Mouse (Mus musculus): ENCODE data around the gene Tmem44. TPM values are rescaled to one million over a fixed set of nuclear protein-coding genes. Genes with fewer than 3 reads are reported as not detected.

The Tmem44 gene
- polyA plus RNA-seq, 1 experiment from 2014 or later, result 19.1 TPM

DNA sequence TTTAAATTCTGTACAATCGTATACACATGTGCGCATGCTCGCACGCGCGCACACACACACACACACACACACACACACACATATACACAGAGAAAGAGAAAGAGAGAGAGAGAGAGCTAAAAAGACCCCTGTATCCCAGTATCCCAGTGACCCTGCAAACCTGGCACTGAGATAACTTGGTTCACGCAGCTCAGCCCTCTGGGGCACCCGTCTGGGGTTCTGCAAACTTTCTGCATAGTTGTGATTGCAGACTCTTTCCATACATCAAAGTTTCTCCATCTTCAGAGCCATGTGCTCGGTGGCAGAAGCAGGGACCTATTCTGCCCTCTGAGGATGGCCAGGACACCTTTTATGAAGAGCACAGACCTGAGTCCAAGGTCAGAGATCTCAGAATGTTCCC is 33.6 kb downstream of the Tmem44 start:
- no peak overlapping the region for H3K27ac ChIP-seq (replicated peaks)
- H3K4me1 ChIP-seq, result peaks cover 32% of the 10 kb centered on the region
- no peak overlapping the region for H3K9ac ChIP-seq
- no peaks in the 10 kb centered on the region for H3K9me3 ChIP-seq (replicated peaks)
- no peak overlapping the region for H3K4me2 ChIP-seq (replicated peaks)
- no peaks in the 10 kb centered on the region; the same call in 1 of the 2 replicates for H3K36me3 ChIP-seq
- no peak for ATAC-seq (ENCODE audit: insufficient number of reproducible peaks, low FRiP score, low TSS enrichment, low read depth)
- 93% methylated on average over 9 of the region's 9 CpGs for WGBS
- H3K4me3 ChIP-seq (replicated peaks), result no peak overlapping the region
- H3K27me3 ChIP-seq, result no peaks in the 10 kb centered on the region

DNA sequence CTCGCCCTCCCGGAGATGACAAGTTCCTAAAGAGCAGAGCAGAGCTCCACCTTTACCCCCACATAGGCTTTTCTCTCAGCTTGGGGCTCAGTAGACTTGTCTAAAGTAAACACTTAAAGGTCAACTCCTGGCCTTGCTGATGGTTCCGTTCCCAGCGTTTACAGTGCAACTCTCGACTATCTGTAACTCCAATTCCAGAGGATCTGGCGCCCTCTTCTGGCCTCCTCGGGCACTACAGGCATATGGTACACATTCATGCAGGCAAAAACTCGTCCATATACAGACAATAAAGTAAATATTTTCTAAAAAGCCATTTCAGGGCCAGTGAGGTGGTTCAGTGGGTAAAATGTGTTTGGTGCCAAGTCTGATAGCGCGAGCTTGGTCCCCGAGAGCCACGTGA is 35.2 kb downstream of the Tmem44 start:
- no peaks in the 10 kb centered on the region; the same call in 1 of the 2 replicates for H3K36me3 ChIP-seq
- H3K4me3 ChIP-seq (replicated peaks), result no peak overlapping the region
- H3K27me3 ChIP-seq, result no peaks in the 10 kb centered on the region
- no peak overlapping the region for H3K4me2 ChIP-seq (replicated peaks)
- peaks cover 42% of the 10 kb centered on the region for H3K4me1 ChIP-seq
- no peaks in the 10 kb centered on the region for H3K9me3 ChIP-seq (replicated peaks)
- no peak overlapping the region for H3K9ac ChIP-seq
- no peak for ATAC-seq (ENCODE audit: insufficient number of reproducible peaks, low FRiP score, low TSS enrichment, low read depth)
- no peak overlapping the region for H3K27ac ChIP-seq (replicated peaks)
- WGBS, result 73% methylated on average over 12 of the region's 12 CpGs

DNA sequence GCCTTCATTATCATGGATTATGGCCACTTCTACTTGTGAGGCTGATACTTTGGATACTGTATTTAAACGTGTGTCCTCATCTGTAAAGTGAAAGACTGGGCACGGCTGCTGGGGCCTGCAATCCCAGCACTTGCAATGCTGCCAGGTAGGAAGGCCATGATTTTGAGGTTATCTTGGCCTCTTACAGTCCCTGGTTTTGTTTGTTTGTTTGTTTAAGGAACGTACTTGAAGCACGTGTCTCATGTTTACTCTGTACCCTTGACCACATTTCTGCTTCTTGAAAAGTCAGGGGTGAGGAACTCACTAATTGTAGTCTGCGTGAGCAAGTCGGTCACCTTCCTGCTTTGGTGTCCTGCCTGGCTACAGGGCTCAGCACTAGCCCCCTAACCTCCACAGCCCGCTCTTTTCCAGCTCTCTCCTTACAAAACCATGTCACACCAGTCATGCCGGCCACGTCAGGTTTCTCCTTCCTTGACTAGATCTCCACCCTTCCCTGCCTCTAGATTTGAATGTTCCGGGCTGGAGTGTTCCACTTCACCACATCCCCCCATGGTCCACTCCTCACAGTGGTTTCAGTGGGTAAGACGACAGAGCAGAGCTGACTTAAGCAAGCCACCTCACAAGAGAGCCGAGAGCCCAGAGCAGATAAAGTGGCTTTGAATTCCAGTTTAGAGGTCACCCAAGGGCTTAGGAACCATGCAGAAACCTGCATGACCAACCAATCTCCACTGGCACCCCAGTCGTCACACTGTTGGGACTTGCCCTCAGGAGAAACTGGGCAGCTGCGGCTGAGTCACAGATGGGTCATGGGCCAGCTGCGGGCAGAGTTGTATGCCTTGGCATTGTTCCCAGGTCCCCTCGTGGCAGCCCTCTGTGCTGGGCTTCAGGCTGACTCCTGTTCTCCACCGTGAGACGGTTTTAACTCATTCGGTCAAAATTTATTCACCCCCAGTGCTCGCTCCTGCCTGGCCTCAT is 37.3 kb downstream of the Tmem44 start:
- H3K27ac ChIP-seq (replicated peaks), result peak overlapping the region; percentile 35; the same call in 1 of the 2 replicates

DNA sequence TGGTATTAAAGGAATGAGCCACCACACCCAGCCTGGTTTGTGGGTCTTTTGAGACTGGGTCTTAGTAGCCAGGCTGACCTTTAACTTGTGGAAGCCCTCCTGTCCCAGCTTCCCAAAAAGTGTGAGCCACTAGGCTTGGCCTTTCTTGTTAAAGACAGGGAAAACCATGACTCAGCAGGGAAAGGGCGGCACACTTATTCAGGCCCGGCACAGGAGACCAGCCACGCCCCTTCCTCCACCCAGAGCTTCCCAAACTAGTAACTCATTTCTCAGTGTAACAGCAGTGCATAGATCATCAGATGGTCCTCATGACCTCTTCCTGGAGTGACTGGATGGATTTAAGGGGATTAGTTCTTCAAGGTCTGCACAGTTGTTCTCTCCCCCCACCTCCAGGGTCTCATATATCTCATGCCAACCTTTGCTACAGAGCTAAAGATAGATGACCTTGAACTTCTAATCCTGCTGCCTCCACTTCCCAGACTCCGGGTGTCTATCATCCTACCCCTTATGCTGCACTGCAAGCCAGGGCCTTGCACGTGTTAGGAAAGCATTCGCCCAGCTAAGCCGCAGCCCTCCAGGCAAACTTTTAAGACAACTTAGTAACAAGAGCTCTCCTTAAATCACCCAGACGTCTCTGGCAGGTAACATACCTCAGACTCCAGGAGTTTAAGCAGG is 38.1 kb downstream of the Tmem44 start:
- no peak overlapping the region for H3K9ac ChIP-seq
- no peaks in the 10 kb centered on the region for H3K9me3 ChIP-seq (replicated peaks)
- WGBS, result 34% methylated on average over 8 of the region's 8 CpGs
- ATAC-seq (ENCODE audit: insufficient number of reproducible peaks, low FRiP score, low TSS enrichment, low read depth), result peak; percentile 40
- no peak overlapping the region for H3K4me2 ChIP-seq (replicated peaks)
- H3K27ac ChIP-seq (replicated peaks), result no peak overlapping the region; the same call in 1 of the 2 replicates
- no peaks in the 10 kb centered on the region; the same call in 1 of the 2 replicates for H3K36me3 ChIP-seq
- H3K27me3 ChIP-seq, result no peaks in the 10 kb centered on the region
- no peak overlapping the region for H3K4me3 ChIP-seq (replicated peaks)
- H3K4me1 ChIP-seq, result peaks cover 29% of the 10 kb centered on the region

More for the DNA sequence above, 37.3 kb downstream of the Tmem44 start:
- Histone ChIP-seq H3K9ac (no peak overlapping the region), H3K9me3 (replicated peaks) (no peaks in the 10 kb centered on the region), H3K4me2 (replicated peaks) (no peak overlapping the region), H3K27me3 (no peaks in the 10 kb centered on the region), H3K4me1 (peaks cover 36% of the 10 kb centered on the region), H3K4me3 (replicated peaks) (no peak overlapping the region), H3K36me3 (no peaks in the 10 kb centered on the region; the same call in 1 of the 2 replicates)
- 59% methylated on average over 20 of the region's 20 CpGs for WGBS
- ATAC-seq (ENCODE audit: insufficient number of reproducible peaks, low FRiP score, low TSS enrichment, low read depth), result 0 out of 2 replicates have a peak, but pooled peaks have one; percentile 5

DNA sequence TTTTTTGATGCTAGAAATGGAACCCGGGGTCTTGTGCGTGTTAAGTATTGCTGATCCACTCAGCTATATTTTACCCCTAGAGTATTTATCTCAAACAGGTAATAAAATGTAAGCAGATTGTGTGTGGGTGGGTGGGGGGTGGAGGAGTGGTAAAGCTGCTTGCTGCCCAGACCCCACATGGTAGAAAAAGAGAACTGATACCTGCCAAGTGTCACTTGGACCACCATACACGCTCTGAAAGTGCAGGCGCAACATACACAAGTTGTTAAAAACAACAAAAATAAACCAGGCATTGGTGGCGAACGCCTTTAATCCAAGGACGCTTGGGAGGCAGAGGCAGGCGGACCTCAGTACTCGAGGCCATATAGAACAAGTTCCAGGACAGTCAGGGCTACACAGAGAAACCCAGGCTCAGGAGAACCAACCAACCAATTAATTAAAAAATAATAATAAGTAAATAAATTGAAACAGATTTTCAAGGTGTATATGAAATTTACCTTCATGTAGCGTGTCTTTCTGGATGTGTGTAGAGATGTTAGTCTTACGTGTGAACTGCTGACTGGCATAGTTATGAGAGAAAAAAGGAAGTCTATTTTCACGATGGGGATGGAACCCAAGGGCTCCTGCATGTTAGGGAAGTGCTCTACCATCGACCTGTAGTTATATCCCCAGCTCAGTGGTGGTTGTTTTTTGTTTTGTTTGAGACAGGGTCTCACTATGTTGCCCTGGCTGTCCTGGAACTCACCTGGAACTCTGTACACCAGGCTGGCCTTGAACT is 38.9 kb downstream of the Tmem44 start:
- Histone ChIP-seq H3K4me1 (peaks cover 29% of the 10 kb centered on the region), H3K27me3 (no peaks in the 10 kb centered on the region), H3K4me2 (replicated peaks) (peak overlapping the region; percentile 67), H3K9me3 (replicated peaks) (no peaks in the 10 kb centered on the region), H3K9ac (no peak overlapping the region), H3K27ac (replicated peaks) (peak overlapping the region; percentile 88; the same call in 1 of the 2 replicates), H3K36me3 (no peaks in the 10 kb centered on the region; the same call in 1 of the 2 replicates), H3K4me3 (replicated peaks) (peak overlapping the region; percentile 70)
- WGBS, result 79% methylated on average over 13 of the region's 13 CpGs
- ATAC-seq (ENCODE audit: insufficient number of reproducible peaks, low FRiP score, low TSS enrichment, low read depth), result no peak

DNA sequence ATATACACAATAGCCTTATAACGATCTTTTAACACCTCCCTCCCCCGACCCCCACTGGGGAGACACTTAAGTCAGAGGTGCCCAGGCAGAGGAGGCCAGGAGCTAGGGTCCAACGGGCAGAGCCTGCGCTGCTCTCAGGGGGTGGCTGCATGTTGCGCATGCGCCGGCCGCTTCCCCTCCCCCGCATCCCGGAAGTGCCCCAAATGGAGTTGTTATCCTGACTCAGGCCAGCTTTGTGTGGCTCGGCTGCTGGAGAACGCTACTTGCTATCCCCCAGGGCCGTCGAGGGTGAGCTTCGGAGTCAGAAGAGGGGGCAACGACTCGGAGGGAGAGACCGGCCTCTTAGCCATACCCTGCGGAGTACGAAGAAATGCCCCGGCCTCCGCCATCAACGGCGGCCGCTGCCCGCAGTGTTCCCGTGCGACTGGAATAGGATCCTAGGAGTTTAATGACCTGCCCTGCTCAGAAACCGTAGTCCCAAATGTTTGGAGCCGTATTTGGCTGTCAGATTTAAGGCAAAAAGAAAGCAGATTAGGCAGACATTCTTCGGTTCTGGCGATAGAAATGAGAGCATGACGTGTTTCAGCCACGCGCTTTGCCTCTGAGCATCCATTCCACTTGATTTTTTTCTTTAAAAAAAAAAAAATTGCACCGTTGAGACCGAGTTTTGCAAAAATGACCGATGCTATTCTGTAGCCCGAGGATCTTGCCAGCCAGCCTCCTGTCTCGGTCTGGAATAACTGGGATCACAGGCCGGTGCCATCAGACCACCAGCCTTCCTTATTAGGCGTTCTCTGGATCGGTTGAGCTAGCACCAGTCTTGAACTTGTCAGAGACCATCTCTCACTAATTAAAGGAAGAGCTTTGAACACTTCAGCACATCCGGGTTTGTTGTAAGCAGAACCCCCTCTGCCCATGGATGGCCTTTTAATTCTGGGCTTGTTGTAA is 39.9 kb downstream of the Tmem44 start:
- Histone ChIP-seq H3K27me3 (no peaks in the 10 kb centered on the region), H3K4me1 (peaks cover 29% of the 10 kb centered on the region), H3K4me3 (replicated peaks) (peak overlapping the region; percentile 70), H3K27ac (replicated peaks) (peak overlapping the region; percentile 88), H3K36me3 (no peaks in the 10 kb centered on the region; the same call in 1 of the 2 replicates), H3K9ac (peak overlapping the region; percentile 62), H3K4me2 (replicated peaks) (peak overlapping the region; percentile 67), H3K9me3 (replicated peaks) (no peaks in the 10 kb centered on the region)
- WGBS, result 3% methylated on average over 44 of the region's 44 CpGs
- peak; percentile 78 for ATAC-seq (ENCODE audit: insufficient number of reproducible peaks, low FRiP score, low TSS enrichment, low read depth)

DNA sequence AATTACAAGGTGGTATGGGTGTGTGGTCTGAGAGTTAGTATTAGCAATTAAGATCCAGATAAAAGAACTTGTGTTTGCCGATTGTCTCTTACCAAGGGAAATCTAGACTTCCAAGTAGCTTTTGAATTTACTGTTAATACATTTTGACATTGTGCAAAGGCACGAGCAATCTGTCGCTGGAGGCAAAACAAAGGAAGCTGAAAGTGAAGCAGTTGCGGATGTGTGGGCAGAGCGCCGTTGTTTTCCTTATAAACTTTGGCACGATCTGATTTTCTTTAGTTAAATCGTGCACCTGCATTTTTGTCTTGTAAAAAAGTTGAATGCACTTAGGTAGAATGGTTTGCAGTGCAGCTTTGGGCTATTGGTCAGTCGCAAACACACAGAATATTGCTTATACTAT is 40.6 kb downstream of the Tmem44 start:
- WGBS, result 36% methylated on average over 9 of the region's 9 CpGs
- Histone ChIP-seq H3K27ac (replicated peaks) (peak overlapping the region; percentile 88), H3K36me3 (no peaks in the 10 kb centered on the region), H3K9ac (0 out of 2 replicates have a peak overlapping the region, but pooled peaks have one; percentile 62), H3K4me2 (replicated peaks) (peak overlapping the region; percentile 67), H3K9me3 (replicated peaks) (no peaks in the 10 kb centered on the region), H3K27me3 (no peaks in the 10 kb centered on the region), H3K4me1 (peaks cover 29% of the 10 kb centered on the region), H3K4me3 (replicated peaks) (peak overlapping the region; percentile 70)
- no peak for ATAC-seq (ENCODE audit: insufficient number of reproducible peaks, low FRiP score, low TSS enrichment, low read depth)

DNA sequence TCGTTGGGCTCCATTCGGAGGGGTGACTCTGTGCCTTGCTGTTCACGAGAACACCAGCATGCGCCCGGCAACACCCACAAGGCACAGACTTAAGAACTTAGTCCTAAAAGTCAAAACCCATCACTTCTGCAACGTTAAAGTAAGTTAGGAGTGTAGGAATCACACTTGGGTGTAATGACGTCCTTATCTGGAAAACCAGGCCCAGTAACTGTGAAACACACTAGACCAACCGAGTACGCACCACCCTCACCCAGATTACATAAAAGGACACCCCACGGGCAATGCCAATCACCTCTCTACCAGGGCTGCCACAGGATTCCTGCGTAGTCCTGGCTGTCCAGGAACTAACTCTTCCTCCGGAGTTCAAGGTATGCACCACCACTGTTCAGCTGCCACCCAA is 41.3 kb downstream of the Tmem44 start:
- Histone ChIP-seq H3K4me1 (peaks cover 29% of the 10 kb centered on the region), H3K27ac (replicated peaks) (no peak overlapping the region), H3K36me3 (no peaks in the 10 kb centered on the region), H3K4me3 (replicated peaks) (no peak overlapping the region), H3K9me3 (replicated peaks) (no peaks in the 10 kb centered on the region), H3K9ac (no peak overlapping the region), H3K27me3 (no peaks in the 10 kb centered on the region), H3K4me2 (replicated peaks) (no peak overlapping the region)
- 90% methylated on average over 12 of the region's 12 CpGs for WGBS
- ATAC-seq (ENCODE audit: insufficient number of reproducible peaks, low FRiP score, low TSS enrichment, low read depth), result no peak

DNA sequence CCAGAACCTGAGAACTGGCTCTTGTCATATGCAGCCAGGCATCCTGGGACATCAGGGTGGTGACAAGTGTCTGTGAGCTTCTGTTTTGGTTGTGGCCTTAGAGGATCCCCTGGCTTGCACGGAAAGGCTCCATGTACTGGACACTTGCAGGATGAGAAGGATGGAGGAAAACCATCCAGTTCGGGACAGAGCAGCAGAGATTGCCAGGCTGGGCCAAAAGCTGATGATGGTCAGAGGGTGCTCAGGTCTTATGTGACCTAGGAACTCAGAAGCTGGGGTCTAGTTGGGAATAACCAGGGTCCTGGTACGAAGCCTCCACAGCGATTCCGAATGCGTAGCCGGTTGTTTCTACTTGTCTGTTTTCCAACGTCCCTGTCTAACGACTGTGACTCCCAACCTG is 41.9 kb downstream of the Tmem44 start:
- H3K4me1 ChIP-seq, result peaks cover 32% of the 10 kb centered on the region
- H3K4me3 ChIP-seq (replicated peaks), result no peak overlapping the region
- no peaks in the 10 kb centered on the region for H3K36me3 ChIP-seq
- H3K9me3 ChIP-seq (replicated peaks), result no peaks in the 10 kb centered on the region
- no peaks in the 10 kb centered on the region for H3K27me3 ChIP-seq
- H3K4me2 ChIP-seq (replicated peaks), result no peak overlapping the region
- ATAC-seq (ENCODE audit: insufficient number of reproducible peaks, low FRiP score, low TSS enrichment, low read depth), result no peak
- no peak overlapping the region for H3K27ac ChIP-seq (replicated peaks)
- WGBS, result 93% methylated on average over 9 of the region's 9 CpGs
- no peak overlapping the region for H3K9ac ChIP-seq

DNA sequence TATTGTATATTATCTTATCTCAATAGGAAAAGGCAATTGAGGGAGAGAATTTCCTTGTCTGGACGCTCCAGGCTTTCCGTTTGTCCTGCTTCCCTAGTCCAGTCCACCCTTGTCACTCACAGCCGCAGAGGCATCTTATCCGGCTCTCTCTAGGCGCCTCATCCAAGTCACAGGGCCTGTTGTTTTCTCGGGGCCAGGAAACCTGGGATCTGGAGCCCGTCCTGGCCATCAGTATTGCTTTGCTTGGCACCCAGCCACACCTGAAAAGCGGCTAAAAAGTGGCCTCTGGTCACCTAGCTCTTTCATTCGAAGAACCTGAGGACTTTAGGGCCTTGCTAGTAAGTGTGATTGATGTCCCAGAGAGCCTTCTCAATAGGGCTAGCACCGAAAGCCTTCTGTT is 43.5 kb downstream of the Tmem44 start:
- Histone ChIP-seq H3K4me3 (replicated peaks) (no peak overlapping the region), H3K36me3 (no peaks in the 10 kb centered on the region), H3K27me3 (no peaks in the 10 kb centered on the region), H3K9me3 (replicated peaks) (no peaks in the 10 kb centered on the region), H3K4me2 (replicated peaks) (no peak overlapping the region), H3K4me1 (peaks cover 25% of the 10 kb centered on the region), H3K27ac (replicated peaks) (no peak overlapping the region), H3K9ac (no peak overlapping the region)
- no peak for ATAC-seq (ENCODE audit: insufficient number of reproducible peaks, low FRiP score, low TSS enrichment, low read depth)
- 71% methylated on average over 10 of the region's 10 CpGs for WGBS

Data from embryonic facial prominence, embryonic 15.5 days (tissue).